Mouse (Mus musculus) lung, postnatal 0 days (tissue): ENCODE data around the gene Gm6268. TPM values are rescaled to one million over a fixed set of nuclear protein-coding genes. Genes with fewer than 3 reads are reported as not detected.
A peak's percentile ranks its signal among the peaks of the same experiment; 100 is the strongest.

ENCODE experiments used
- ATAC-seq: fragments of 200-750 bp; cut with Nextera tagmentation; 2 replicates; pipeline ENCODE4 v1.8.0; 2017; ENCODE audit warnings: moderate library complexity
- DNase-seq: peaks from one replicate; pipeline ENCODE4 v3.0.0-alpha.2; 2016; ENCODE audit warnings: low spot score
- H3K27ac ChIP-seq: fragments of 300-500 bp; sonication (generic); 2 replicates; pipeline ENCODE4 v1.5.1; 2014; ENCODE audit warnings: antibody characterized with exemption, mild to moderate bottlenecking, low read length, mixed read lengths
- H3K27me3 ChIP-seq: fragments of 300-500 bp; sonication (generic); replicated peaks from 2 replicates; pipeline ENCODE4 v1.6.1; 2014; ENCODE audit warnings: low read length, mixed read lengths; ENCODE audit not compliant: insufficient read depth
- H3K36me3 ChIP-seq: fragments of 300-500 bp; sonication (generic); 2 replicates; pipeline ENCODE4 v1.6.1; 2014; ENCODE audit warnings: low read length, mixed read lengths; ENCODE audit not compliant: insufficient read depth
- H3K4me1 ChIP-seq: fragments of 300-500 bp; sonication (generic); 2 replicates; pipeline ENCODE4 v1.6.1; 2014; ENCODE audit warnings: antibody characterized with exemption, low read depth, low read length, mixed read lengths; ENCODE audit not compliant: insufficient read depth
- H3K4me2 ChIP-seq: fragments of 300-500 bp; sonication (generic); replicated peaks from 2 replicates; pipeline ENCODE4 v1.6.1; 2014; ENCODE audit warnings: low read depth, mild to moderate bottlenecking, low read length, moderate library complexity, mixed read lengths
- H3K4me3 ChIP-seq: fragments of 300-500 bp; sonication (generic); 2 replicates; pipeline ENCODE4 v1.5.1; 2014; ENCODE audit warnings: low read depth, low read length
- H3K9ac ChIP-seq: fragments of 300-500 bp; sonication (generic); replicated peaks from 2 replicates; pipeline ENCODE4 v1.6.1; 2014; ENCODE audit warnings: low read depth, mild to moderate bottlenecking
- H3K9me3 ChIP-seq: fragments of 300-500 bp; sonication (generic); 2 replicates; pipeline ENCODE4 v1.6.1; 2016; ENCODE audit warnings: low read length, mixed read lengths
- CTCF ChIP-seq: IDR thresholded peaks from 2 replicates; pipeline ENCODE4 v1.5.1; 2016; ENCODE audit warnings: antibody characterized with exemption, mild to moderate bottlenecking
- EP300 ChIP-seq: IDR thresholded peaks from 2 replicates; pipeline ENCODE4 v1.6.1; 2016; ENCODE audit warnings: antibody characterized with exemption, mild to moderate bottlenecking, control low read depth
- WGBS: fragments of 180-500 bp; shearing (Covaris S2); extraction: QIAGEN DNeasy Blood & Tissue Kit; methylation state at CpG from one replicate; pipeline ENCODE4 v1.1.7; 2014; 5-methylcytosine and 5-hydroxymethylcytosine counted together
- polyA plus RNA-seq: library from polyadenylated mRNA; unstranded; fragments of >200 nt; fragmentation: Nextera tagmentation; extraction: Ambion mirVana; gene quantifications from 2 replicates; pipeline ENCODE4 v1.2.1, GENCODE M21; 2015

Gene Gm6268
- polyA plus RNA-seq: not detected in 2 replicates

DNA sequence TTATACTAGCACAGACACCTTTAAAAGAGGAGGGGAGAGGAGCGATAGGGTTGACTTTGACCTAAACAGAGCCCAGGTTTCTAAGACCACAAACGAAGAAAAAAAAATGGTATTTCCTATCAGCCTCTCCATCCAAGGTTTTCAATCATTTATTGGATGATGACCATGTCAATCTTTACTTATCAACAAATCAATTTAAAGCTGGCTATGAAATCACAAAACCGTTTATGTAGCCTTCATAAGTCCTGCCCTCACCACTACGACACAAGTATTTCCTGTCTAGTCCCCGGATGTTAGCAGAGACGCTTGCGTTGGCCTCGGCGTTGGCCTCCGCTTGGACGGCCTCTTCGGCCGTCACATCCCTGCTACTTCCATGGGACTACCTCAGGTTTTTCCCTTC is at the start of gene Gm6268:
Gene Gm6268 (plus strand): TSS at position 301 of the 400 bp plus-strand sequence.
- no peaks in the 10 kb centered on the region for H3K9me3 ChIP-seq
- TF ChIP-seq EP300: no peak
- TF ChIP-seq CTCF: no peak
- H3K9ac ChIP-seq: no peak within 1 kb of the TSS
- H3K36me3 ChIP-seq: no peaks in the 10 kb centered on the region
- DNase-seq (no peak), ATAC-seq (no peak)
- 85% methylated on average over 13 of the region's 13 CpGs for WGBS
- no peak within 1 kb of the TSS for H3K27ac ChIP-seq
- no peaks in the 10 kb centered on the region for H3K27me3 ChIP-seq
- no peaks in the 10 kb centered on the region for H3K4me1 ChIP-seq
- H3K4me3 ChIP-seq: no peak within 1 kb of the TSS
- no peak within 1 kb of the TSS for H3K4me2 ChIP-seq

DNA sequence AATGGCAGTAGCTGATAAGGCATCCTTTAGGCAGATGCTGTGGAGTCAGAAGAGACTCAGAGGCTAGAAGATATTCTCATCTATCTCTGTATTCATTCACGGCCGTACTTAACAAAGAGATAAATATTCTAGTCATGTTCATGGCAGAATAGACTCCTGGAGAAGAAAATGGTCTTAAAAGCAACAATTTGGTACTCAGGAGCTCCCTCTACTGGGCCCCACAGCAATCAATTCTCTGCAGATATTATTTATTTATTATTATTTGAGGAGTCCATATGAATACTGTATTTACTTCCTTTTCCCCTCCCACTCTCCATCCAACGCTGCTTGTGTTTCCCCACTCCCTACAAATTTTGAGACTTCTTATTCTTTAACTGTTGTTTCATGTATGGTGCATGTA is 48.6 kb upstream of the Gm6268 start:
- no peaks in the 10 kb centered on the region for H3K36me3 ChIP-seq
- TF ChIP-seq EP300 (no peak), CTCF (peak; percentile 47)
- H3K4me3 ChIP-seq: no peak overlapping the region
- no peak overlapping the region for H3K27ac ChIP-seq
- 48% methylated on average over 3 of the region's 3 CpGs for WGBS
- ATAC-seq (no peak), DNase-seq (peak; percentile 58)
- H3K4me2 ChIP-seq: no peak overlapping the region
- no peaks in the 10 kb centered on the region for H3K9me3 ChIP-seq
- H3K9ac ChIP-seq: no peak overlapping the region
- H3K27me3 ChIP-seq: no peaks in the 10 kb centered on the region
- H3K4me1 ChIP-seq: no peaks in the 10 kb centered on the region

DNA sequence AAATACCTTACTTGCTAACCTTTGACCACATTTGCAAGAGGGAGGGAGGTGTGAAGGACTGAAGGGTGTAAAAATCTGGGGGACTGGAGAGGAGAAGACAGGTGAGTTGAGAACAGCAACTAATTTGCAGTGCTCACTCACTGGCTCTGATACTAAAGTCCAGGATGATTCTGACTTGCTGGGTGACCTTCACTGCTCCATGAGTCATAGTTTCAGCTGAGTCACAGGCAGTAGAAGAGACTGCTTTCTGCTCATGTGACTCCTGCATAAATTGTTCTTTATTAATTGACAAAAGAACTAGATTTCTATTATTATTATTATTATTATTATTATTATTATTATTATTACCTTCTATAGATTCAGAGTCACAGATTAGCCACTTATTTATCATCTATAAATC is 15.7 kb upstream of the Gm6268 start:
- TF ChIP-seq CTCF (no peak), EP300 (no peak)

DNA sequence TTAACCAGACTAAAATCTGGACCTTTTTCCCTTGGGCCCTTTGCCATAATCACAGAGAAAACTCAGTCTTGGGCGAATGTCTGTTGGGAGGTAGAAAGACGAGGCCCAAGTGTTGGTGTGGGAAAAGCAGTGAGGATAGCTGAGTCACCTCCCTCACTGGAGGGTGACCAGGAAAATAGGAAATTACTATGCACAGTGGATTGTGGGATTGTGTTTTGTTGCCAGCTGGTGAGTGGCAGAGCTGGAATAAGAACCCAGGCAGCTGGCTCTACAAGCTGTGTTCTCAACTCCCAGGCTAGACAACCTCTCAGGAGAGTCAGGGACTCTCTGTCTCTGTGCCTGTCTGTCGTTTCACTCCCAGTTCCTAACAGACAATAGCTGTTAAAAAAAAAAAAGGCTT is 11.1 kb upstream of the Gm6268 start:
- H3K9me3 ChIP-seq: no peaks in the 10 kb centered on the region
- no peaks in the 10 kb centered on the region for H3K27me3 ChIP-seq
- WGBS: 41% methylated on average over 3 of the region's 3 CpGs
- no peaks in the 10 kb centered on the region for H3K4me1 ChIP-seq
- TF ChIP-seq EP300: no peak
- no peak for TF ChIP-seq CTCF
- no peak overlapping the region for H3K4me3 ChIP-seq
- H3K9ac ChIP-seq: no peak overlapping the region
- ATAC-seq (no peak), DNase-seq (peak; percentile 5)
- no peak overlapping the region for H3K4me2 ChIP-seq
- H3K27ac ChIP-seq: no peak overlapping the region
- H3K36me3 ChIP-seq: no peaks in the 10 kb centered on the region

More for the DNA sequence above, 15.7 kb upstream of the Gm6268 start:
- Histone ChIP-seq H3K4me2 (no peak overlapping the region), H3K27ac (no peak overlapping the region), H3K9ac (no peak overlapping the region), H3K9me3 (no peaks in the 10 kb centered on the region), H3K36me3 (no peaks in the 10 kb centered on the region), H3K27me3 (no peaks in the 10 kb centered on the region), H3K4me1 (no peaks in the 10 kb centered on the region), H3K4me3 (no peak overlapping the region)
- ATAC-seq (no peak), DNase-seq (no peak)

DNA sequence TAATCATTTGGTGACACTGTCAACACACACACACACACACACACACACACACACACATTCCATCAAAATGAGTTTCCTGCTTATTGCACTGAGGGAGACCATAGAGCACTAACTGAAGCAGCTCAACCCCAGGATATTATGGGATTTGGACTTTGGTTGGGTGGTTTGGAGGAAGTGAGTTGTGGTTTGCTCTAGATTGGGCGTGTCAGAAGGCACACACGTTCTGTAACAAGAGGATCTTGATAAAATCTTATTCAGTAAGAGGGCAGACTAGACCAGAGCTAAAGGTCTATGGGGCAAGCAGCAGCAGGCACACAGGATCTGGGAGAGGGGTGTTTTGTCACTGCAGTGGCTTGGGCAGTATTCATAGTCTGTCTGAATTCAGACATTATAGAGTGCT is 10.6 kb upstream of the Gm6268 start:
- no peaks in the 10 kb centered on the region for H3K4me1 ChIP-seq
- no peak for DNase-seq
- no peak overlapping the region for H3K4me3 ChIP-seq
- TF ChIP-seq EP300: no peak
- no peak for TF ChIP-seq CTCF
- H3K27me3 ChIP-seq: no peaks in the 10 kb centered on the region
- no peak overlapping the region for H3K4me2 ChIP-seq
- no peak overlapping the region for H3K27ac ChIP-seq
- H3K9ac ChIP-seq: no peak overlapping the region
- ATAC-seq: no peak
- no peaks in the 10 kb centered on the region for H3K9me3 ChIP-seq
- no peaks in the 10 kb centered on the region for H3K36me3 ChIP-seq
- 34% methylated on average over 2 of the region's 2 CpGs for WGBS

DNA sequence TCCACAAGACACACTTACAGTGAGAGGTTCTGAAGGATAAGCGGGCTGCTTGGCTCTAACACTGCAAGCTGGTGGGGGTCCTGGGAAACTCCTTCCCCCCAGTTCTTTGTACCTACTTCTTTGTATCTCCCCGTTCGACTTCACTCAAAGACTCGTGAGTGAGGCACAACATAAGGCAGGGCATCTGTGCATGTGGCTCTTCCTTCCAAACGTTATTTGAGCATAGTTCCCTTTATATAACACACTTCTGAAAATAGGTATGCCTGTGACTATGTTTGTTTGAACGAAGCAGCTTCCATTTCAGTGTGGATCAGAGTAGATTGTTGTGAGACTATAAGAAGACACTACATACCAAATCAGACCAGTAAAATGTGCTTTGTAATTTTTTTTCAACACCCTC is 8.4 kb upstream of the Gm6268 start:
- Histone ChIP-seq H3K4me2 (no peak overlapping the region), H3K4me3 (no peak overlapping the region), H3K9me3 (no peaks in the 10 kb centered on the region), H3K9ac (no peak overlapping the region), H3K36me3 (no peaks in the 10 kb centered on the region), H3K27me3 (no peaks in the 10 kb centered on the region), H3K4me1 (no peaks in the 10 kb centered on the region), H3K27ac (no peak overlapping the region)
- DNase-seq (no peak), ATAC-seq (no peak)
- TF ChIP-seq CTCF (no peak), EP300 (no peak)
- WGBS: 66% methylated on average over 6 of the region's 6 CpGs

DNA sequence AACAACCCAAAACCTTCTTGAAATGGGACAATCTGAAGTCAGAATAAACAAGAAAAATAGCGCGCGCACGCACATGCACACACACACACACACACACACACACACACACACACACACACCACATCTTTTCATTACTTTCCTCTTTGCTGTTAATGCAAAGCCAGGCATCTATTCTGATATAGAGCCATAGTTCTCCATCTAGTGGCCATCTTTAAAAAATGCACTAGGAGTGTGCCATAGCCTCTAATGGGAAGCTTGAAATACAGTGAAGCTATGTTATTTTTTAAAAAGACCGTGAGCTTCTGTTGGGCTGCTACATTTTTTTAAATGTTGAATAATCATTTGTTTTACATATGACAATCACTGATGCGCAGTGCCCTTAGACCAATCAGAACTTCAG is 7.8 kb upstream of the Gm6268 start:
- ATAC-seq: no peak
- 44% methylated on average over 6 of the region's 6 CpGs for WGBS
- no peaks in the 10 kb centered on the region for H3K4me1 ChIP-seq
- peak; percentile 46 for DNase-seq
- no peak overlapping the region for H3K27ac ChIP-seq
- H3K36me3 ChIP-seq: no peaks in the 10 kb centered on the region
- H3K4me2 ChIP-seq: no peak overlapping the region
- H3K9me3 ChIP-seq: no peaks in the 10 kb centered on the region
- H3K9ac ChIP-seq: no peak overlapping the region
- no peak for TF ChIP-seq EP300
- TF ChIP-seq CTCF: peak; percentile 61
- H3K4me3 ChIP-seq: no peak overlapping the region
- H3K27me3 ChIP-seq: no peaks in the 10 kb centered on the region
